Mouse (Mus musculus) small intestine, adult 2 months (tissue): ENCODE measurements around the gene Lamc2. TPM values are rescaled to one million over a fixed set of nuclear protein-coding genes. Genes with fewer than 3 reads are reported as not detected.

Experiments used
- H3K27ac ChIP-seq: fragments of 200-500 bp; 2 replicates; pipeline ENCODE4 v1.5.1; 2012; ENCODE audit warnings: low read depth, low read length, control low read depth, inconsistent platforms; ENCODE audit not compliant: insufficient read depth
- H3K27me3 ChIP-seq: fragments of 200-500 bp; 2 replicates; pipeline ENCODE4 v1.6.1; 2012; ENCODE audit warnings: mild to moderate bottlenecking, moderate library complexity, low read length, inconsistent platforms; ENCODE audit not compliant: control insufficient read depth, insufficient read depth
- H3K36me3 ChIP-seq: fragments of 200-500 bp; 2 replicates; pipeline ENCODE4 v1.6.1; 2012; ENCODE audit warnings: mild to moderate bottlenecking, low read length, control low read depth, inconsistent platforms; ENCODE audit not compliant: control insufficient read depth, insufficient read depth
- H3K4me1 ChIP-seq: fragments of 200-500 bp; 2 replicates; pipeline ENCODE4 v1.6.1; 2012; ENCODE audit warnings: low read length, inconsistent platforms, mixed read lengths; ENCODE audit not compliant: control insufficient read depth, insufficient read depth, insufficient read length
- H3K4me3 ChIP-seq: fragments of 200-500 bp; 2 replicates; pipeline ENCODE4 v1.5.1; 2012; ENCODE audit warnings: low read depth, mild to moderate bottlenecking, control low read depth, inconsistent platforms, low read length, moderate library complexity
- CTCF ChIP-seq: fragments of 200-500 bp; IDR thresholded peaks from 2 replicates; pipeline ENCODE4 v1.5.1; 2012; ENCODE audit warnings: low read depth, mild to moderate bottlenecking, control low read depth, inconsistent platforms, low read length, moderate library complexity, mixed read lengths; ENCODE audit not compliant: insufficient replicate concordance, insufficient read length; ENCODE audit errors: extremely low read depth
- POLR2A ChIP-seq: fragments of 200-500 bp; IDR thresholded peaks from 2 replicates; pipeline ENCODE4 v1.6.1; 2012; ENCODE audit warnings: low read depth, mild to moderate bottlenecking, control low read depth, inconsistent platforms, low read length, moderate library complexity
- WGBS: fragments of 180-500 bp; shearing (Covaris S2); methylation state at CpG from one replicate; pipeline ENCODE4 v1.1.7; 2018; 5-methylcytosine and 5-hydroxymethylcytosine counted together
- polyA plus RNA-seq: library from polyadenylated mRNA; depleted of rRNA; stranded (reverse); fragments of >200 nt; gene quantifications from 2 replicates; pipeline ENCODE4 v1.2.3, GENCODE M21; 2012; rRNA removed

The Lamc2 gene
- polyA plus RNA-seq, 1 experiment: 8.7 TPM

GRCm38 (mm10) chr1:153075955-153076354 is 110.3 kb downstream of the Lamc2 start:
- Histone ChIP-seq H3K36me3 (no peaks in the 10 kb centered on the region), H3K27me3 (no peaks in the 10 kb centered on the region), H3K27ac (no peak overlapping the region), H3K4me1 (no peaks in the 10 kb centered on the region; the same call in 1 of the 2 replicates), H3K4me3 (no peak overlapping the region)
- 48% methylated on average over 6 of the region's 6 CpGs for WGBS
- TF ChIP-seq CTCF (no peak), POLR2A (no peak)

- no peaks in the 10 kb centered on the region for H3K36me3 ChIP-seq
- 93% methylated on average over 3 of the region's 3 CpGs for WGBS
- no peaks in the 10 kb centered on the region for H3K27me3 ChIP-seq
- TF ChIP-seq POLR2A (no peak), CTCF (no peak)
- H3K4me3 ChIP-seq: no peak overlapping the region
- no peak overlapping the region for H3K27ac ChIP-seq
- no peaks in the 10 kb centered on the region; the same call in 1 of the 2 replicates for H3K4me1 ChIP-seq
Measured at GRCm38 (mm10) chr1:153075087-153075736, 111.0 kb downstream of the Lamc2 start.

- TF ChIP-seq POLR2A (no peak), CTCF (no peak)
- H3K27ac ChIP-seq: no peak overlapping the region
- no peaks in the 10 kb centered on the region for H3K36me3 ChIP-seq
- H3K4me3 ChIP-seq: no peak overlapping the region
- H3K27me3 ChIP-seq: no peaks in the 10 kb centered on the region
- 20% methylated on average over 9 of the region's 9 CpGs for WGBS
- no peaks in the 10 kb centered on the region; the same call in 1 of the 2 replicates for H3K4me1 ChIP-seq
Measured at GRCm38 (mm10) chr1:153073441-153073840, 112.8 kb downstream of the Lamc2 start.

Other genes starting within 250 kb of the Lamc2 start
- 0.35 and 0.81 TPM in 2 replicates for gene Nmnat2, start 231.5 kb downstream of the Lamc2 start, polyA plus RNA-seq
- 15.2 and 22.8 TPM in 2 replicates for gene Lamc1, start 146.3 kb upstream of the Lamc2 start, polyA plus RNA-seq
- gene Shcbp1l, start 238.7 kb upstream of the Lamc2 start, polyA plus RNA-seq: not detected in 2 replicates